Mouse (Mus musculus) ES-E14 (cell line): ENCODE measurements around the gene Snx14.

Source experiments
- CHD2 ChIP-seq: IDR thresholded peaks from 2 replicates; pipeline ENCODE4 v1.6.1; 2014; ENCODE audit warnings: mild to moderate bottlenecking, low read depth, low read length, inconsistent platforms
- HCFC1 ChIP-seq: IDR thresholded peaks from 2 replicates; pipeline ENCODE4 v1.6.1; 2012; ENCODE audit warnings: low read length, inconsistent platforms, borderline replicate concordance; ENCODE audit not compliant: insufficient read depth
- MAFK ChIP-seq: IDR thresholded peaks from 2 replicates; pipeline ENCODE4 v1.6.1; 2014; ENCODE audit warnings: mild to moderate bottlenecking, low read depth, low read length, inconsistent platforms; ENCODE audit not compliant: insufficient read depth
- ZC3H11A ChIP-seq: IDR thresholded peaks from 2 replicates; pipeline ENCODE4 v1.6.1; 2012; ENCODE audit warnings: low read depth, mild to moderate bottlenecking, inconsistent platforms, low read length, borderline replicate concordance

DNA sequence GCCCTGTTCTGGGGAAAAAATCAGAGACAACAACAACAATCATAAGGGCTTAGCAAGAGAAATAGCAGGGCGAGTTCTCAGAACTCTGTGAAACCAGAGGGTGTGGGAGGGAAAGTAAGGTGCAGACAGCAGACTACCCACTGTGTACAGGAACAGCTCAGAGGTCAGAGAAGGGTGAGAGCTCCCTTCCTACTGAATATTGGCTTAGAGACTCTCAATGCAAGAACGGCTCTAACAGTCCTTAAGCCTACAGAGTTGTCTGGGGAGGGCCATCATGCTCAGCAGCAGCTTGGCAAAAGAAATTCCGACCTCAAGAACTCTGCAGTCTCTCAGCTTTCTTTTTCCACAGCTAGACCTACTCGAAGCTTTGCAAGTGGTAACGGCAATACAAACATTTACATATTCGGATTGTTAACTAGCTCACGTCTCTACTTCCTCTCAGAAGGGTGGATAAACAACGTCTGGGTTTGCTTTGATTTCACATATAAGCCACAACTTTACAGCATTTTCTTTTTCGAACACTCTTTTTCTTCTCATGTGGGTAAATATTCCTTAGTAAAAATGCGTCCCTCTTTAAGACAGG lies 109.5 kb downstream of the Snx14 start:
- TF ChIP-seq MAFK (no peak), HCFC1 (no peak), ZC3H11A (no peak), CHD2 (no peak)
